Mouse (Mus musculus): ENCODE results near the gene Plxdc1.

The Plxdc1 gene

DNA sequence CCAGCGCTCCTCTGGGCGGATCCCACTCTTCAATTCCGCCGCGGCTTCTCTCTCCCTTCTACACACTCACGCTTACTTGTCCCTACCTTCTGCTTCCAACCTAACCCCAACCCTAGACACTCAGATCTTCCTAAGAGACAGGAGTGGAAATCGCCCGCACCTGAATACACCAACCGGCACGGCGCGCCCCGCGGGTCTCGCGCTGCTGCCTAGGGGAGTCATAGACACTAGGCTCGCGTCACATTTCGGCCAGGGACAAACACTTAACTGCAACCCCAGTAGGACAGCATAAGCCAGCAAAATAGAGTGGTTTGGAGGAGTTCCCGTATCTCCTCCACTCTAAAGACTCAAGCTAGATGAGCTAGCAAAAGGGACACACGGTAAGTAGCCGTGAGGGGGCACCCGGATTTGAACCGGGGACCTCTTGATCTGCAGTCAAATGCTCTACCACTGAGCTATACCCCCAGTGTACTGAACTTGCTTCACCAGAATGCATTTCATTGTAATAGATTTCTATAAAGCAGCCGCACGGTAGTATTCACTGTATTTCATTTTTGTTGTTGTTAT lies 2.4 kb upstream of the Plxdc1 start:
- DNase-seq (ENCODE audit: extremely low spot score, low read depth, low spot score), result peak; percentile 93

DNA sequence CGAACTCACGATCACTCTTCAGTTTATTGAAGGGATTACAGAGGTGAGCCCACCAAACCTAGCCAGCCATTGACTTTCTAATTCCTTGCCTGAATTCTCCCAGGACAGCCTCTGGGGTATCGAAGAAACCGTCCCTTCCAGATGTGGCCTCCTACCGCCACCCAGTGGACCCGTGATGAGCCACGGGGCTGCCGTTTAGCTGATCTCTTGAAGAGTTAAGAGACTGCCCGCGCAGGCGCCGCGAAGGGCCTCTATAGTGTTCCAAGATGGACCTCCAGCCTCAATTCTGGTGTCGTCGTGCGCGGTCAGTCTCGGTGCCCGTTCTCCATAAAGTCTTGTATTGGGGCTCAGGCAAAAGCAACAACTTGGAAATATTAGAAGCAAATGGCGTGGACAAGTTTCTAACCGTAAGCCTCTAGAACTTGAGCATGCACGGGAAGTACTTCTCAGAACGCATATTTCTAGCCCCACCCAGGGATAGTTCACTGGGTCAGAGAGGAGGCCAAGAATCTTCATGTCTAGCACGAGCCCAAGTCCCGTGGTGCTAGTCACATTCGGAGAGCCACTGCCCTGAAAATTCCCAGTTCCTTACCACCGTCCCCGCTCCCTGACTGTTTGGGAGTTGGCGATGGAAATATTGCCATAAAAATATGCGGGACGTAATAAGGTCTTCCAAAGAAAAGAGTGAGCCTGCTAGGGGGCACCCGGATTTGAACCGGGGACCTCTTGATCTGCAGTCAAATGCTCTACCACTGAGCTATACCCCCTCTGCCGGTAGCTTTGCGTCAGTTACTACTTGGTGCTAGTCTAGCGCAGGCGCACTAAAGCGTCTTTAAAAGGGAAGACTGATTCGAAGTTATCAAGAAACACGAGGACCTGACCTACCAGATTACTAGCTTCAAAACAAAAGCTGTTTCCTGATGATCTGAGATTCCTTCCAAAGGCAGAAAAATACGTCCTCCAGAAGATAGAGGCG lies 1.6 kb upstream of the Plxdc1 start:
- DNase-seq (ENCODE audit: extremely low spot score, low read depth, low spot score), result peak; percentile 92

DNA sequence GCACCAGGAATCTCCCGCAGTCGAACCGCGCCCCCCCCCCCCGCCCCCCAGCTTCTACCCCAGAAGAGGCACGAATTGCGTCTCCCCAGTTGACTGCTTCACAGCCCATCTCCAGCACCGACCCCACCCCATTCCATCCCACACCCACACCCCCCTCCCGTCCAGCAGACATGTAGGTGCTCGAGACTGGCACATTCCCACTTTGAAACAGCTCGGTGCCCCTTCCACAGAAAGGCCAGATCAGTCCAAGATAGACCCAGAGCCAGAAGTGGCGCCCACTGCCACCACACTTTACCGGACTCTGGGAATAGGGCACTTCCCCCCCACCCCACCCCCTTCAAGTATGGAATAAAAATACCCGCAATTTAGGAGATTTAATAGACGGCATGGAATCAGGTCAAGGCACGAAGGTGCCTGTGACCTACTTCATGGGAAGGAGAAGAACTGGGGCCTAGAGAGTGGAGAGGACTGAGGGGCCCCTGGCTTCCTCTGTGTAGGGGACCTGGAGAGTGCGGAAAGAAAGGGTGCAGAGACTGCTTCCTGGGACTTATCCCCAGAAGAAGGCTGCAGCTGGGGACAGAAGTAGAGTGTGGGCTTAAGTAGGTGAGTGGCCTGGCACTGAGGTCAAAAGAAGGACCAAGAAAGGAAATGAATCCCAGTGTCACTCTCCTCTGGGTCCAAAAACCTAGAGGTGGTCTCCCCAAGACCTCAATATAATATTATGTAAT lies 658 bp upstream of the Plxdc1 start:
- no peak for DNase-seq (ENCODE audit: extremely low spot score, low read depth, low spot score)

DNA sequence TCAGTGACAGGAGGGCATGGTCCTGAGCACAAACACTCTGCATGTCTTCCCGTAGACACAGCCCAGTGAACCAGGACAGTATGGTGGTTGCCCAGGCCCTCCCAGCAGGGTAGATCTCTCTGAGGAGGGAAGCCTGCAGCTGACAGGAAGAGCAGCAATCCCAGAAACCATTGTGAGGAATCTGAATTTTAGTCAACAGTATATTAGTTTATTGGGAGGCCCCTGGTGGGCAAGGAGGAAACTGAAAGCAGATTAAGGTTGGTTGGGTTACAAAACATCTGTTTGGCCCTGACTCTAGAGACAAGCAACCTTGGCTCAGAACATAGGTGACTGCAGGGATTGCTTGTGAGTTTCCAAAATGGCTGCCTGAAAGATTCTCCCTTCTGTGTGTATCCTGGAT lies 2.3 kb downstream of the Plxdc1 start:
- no peak for DNase-seq (ENCODE audit: extremely low spot score, low read depth, low spot score)

DNA sequence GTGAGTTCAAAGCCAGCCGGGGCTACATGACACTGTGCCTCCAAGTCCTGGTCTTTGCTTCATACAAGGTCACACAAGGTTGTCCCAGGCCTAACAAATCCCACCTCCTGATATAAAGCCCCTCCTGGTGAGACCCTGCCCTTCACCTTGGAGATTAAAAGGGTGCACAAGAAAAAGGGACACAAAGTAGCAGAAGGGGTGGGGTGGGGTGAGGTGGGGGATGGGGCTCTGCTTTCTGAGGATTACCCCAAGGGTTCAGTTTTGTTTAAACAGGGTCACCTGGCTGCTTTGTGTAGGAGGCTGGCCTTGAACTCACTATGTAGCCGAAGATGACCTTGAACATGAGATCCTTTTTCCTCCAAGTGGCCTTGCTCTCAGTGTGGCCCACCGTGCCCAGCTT lies 2.7 kb downstream of the Plxdc1 start:
- DNase-seq (ENCODE audit: extremely low spot score, low read depth, low spot score), result no peak

DNA sequence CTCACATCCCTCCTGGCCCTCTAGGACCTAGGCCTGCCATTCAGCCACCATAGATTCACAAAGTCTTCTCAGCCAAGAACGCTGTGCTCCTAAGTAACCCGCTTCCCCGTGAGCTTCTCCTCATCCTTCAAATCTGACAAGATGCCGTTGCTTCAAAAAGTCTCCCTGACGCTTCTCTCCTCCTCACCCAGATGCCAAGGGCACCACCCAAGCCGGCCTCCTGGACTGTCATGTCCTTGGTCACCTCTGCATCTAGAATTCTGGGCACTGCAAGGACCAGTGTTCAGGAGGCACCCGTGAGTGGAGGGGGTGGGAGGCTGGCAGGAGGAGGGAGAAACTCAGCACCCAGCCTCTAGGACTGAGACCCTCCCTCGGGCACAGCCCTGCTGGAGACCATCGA lies 3.5 kb downstream of the Plxdc1 start:
- no peak for DNase-seq (ENCODE audit: extremely low spot score, low read depth, low spot score)

DNA sequence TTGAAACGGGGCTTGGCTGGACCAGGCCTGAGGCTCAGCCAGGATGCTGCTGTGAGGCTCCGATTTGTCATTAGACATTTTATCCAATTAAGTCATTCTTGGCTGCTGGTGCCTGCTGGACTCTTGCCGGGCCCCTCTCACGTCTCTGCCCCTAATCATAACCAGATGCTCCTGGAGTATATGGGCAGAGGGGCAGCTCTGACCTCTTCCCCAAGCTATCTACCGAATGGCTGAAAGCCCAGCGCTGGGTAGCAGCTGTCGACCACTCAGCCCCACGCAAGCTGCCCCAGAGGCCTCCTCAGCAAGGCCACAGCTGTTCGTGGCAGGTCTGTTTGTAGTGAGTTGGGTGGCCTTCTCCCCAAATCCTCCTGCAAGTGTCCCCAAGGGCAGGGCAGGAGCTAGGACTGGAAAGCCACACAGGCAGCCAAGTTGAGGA lies 5.7 kb downstream of the Plxdc1 start:
- DNase-seq (ENCODE audit: extremely low spot score, low read depth, low spot score), result peak; percentile 33

DNA sequence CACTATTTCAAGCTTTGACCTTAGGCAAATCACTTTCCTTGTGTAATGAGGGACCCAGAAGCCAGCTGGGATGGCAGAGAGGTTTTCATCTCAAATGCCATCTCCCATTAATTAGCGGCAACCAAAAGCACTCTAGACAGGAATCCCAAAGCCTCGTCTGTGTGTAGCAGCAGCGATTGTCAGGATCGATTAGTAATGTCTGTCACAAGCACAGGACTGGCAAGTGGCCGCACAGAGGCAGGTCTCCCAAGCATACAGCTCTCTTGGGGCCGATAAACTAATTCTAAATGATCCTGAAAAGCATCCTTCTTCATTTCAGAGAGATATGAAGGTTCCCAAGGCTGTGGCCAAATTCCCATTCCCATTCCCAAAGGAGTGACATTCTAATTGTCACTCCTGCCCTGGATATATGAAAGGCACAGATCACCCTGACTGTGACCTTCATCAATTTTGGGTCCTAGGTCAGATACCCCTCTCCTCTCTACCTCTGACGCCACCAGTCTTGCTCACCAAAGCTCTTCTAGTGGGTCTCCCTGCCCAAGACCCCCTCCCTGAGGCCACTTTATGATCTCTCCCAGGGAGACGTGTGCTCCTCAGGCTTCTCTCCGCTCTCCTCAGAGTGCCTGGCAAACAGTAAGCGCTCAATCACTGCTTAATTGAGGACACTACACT lies 6.3 kb downstream of the Plxdc1 start:
- DNase-seq (ENCODE audit: extremely low spot score, low read depth, low spot score), result no peak

DNA sequence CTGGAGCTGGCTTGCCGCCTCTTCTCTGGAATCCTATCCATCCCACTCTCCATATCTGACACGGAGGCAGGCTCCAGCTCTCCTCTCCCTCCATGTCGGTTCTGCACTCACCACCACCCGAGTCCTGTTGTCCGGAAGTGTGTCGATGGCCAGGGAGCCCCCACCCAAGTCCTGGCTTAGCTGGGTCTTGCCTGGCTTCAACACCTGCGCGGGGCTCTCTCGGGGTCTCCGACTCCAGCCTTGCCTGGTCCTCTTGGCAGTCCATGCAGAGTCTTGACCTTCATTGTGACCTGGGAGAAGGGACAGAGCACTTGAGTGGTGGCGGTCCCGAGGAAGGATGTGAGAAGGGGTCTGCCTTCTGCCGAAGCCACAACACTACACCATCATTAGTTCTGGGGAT lies 7.9 kb downstream of the Plxdc1 start:
- DNase-seq (ENCODE audit: extremely low spot score, low read depth, low spot score), result no peak

DNA sequence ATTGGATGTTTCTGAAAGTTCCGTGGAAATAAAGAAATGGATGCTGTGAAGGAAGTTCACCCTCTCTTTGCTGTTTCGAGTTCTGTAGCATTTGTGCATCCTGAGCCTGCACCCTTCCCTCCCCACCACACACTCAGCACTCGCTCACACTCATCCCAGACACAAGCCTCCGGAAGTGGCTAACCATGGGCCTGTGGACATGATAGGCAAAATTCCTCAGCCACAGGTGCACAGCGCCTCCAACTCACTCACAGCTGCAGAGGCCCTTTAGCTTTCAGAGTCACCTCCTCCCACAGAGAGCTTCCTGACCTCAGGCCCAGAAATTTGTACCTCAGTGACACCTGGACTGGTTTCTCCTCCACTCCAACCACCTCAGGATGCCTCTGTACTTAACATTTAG lies 8.4 kb downstream of the Plxdc1 start:
- DNase-seq (ENCODE audit: extremely low spot score, low read depth, low spot score), result no peak

DNA sequence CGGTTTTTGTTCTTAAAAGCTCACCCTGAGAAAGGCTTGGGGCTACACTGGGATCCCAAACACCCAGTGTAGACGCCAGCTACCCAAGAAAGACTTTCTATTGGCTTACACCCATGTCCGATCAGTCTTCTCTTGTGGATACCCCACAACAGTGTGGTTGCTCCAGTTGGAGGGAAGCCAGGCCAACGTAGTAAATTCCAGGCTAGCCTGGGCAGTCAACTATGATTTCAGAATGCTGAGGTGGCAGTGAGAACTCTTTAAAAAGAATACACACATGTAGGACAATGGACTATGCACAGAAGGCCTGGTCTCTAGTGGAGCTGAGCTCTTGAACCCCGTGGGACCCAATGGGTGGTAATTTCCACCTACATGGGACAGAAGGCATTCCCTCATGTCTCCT lies 11.5 kb downstream of the Plxdc1 start:
- no peak for DNase-seq (ENCODE audit: extremely low spot score, low read depth, low spot score)

DNA sequence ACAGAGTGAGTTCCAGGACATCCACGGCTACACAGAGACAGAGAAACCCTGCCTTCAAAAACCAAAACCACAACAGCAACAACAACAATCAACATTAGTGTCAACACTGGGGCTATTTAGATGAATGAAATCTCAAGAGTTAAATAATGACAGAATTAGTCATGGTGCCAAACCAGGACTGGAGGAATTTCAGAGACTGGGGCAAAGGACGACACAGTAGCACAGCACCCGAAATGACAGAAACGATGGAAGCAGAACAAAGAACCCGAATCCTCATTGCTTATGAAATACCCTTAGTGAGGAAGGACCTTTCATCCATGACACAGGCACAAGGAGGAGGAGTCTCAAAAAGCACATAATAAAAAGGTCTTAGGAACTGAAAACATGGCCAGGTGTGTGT lies 12.1 kb downstream of the Plxdc1 start:
- no peak for DNase-seq (ENCODE audit: extremely low spot score, low read depth, low spot score)

DNA sequence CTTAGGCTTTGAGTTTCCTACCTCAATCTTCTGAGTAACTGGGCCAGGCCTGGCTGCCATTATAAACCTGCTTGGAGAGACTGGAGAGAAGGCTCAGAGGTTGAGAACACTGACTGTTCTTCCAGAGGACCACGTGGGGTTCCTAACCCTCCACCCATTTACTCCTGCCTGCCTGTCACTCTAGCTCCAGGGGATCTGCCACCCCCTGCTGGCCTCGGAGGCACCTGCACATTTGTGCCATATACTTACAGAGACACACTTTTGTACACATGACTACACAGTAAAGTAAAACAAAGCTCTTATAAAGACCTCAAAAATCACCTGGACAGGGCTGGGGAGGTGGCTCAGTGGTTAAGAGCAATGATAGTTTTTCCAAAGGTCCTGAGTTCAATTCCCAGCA lies 13.8 kb downstream of the Plxdc1 start:
- no peak for DNase-seq (ENCODE audit: extremely low spot score, low read depth, low spot score)

DNA sequence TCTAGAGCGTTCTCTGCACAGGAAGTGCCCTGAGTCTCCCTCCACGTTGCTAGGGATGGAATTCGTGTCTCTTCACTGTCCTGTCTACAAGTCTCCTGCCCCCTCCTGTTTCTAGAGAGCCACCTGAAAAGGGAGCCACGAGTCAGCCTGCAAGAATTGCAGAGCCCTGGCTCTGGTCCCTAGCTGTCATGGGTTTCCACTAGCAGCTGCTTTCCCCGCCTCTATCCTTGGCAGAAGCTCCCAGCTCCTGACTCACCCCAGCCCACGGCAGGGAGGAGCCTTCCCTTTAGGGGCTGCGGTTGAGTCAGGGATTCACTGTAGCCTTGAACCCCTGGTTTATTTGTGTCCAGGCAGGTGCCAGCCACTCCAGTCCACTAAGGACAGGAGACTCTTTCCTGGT lies 15.0 kb downstream of the Plxdc1 start:
- no peak for DNase-seq (ENCODE audit: extremely low spot score, low read depth, low spot score)

DNA sequence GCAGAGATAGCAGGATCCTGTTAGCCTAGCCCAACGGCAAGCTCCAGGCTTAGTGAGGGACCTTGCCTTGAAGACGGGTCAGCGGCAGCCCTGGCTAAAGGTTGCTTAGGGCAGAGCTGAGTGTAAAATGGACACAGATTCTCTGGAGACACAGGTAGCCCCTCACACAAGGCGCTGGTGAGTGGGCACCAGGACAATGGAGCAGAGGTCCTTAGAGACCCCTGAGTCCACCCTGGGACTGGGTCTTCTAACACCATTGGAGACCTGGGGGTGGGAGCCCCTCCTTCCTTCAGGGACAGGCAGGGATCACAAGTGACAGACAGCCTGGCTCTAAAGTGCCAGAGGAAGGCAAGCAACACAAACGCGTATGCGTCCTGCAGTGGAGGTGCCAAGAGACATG lies 15.5 kb downstream of the Plxdc1 start:
- DNase-seq (ENCODE audit: extremely low spot score, low read depth, low spot score), result no peak

DNA sequence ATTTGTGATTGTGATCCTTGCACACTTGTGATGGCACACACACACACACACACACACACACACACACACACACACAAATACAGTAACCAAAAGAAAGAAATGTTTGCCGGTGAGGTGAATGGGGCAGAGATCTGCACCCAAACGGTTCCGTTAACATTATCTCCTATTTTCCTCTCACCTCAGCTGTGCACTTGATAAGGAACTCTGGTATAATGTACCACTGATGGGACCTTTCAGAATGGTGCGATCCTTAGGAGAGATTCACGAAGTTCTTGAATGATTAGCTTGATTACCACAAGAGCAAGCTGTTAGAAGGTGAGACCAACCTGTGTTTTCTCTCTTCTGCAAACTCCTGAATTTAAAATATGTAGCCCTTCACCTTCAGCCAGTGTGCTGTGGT lies 17.9 kb downstream of the Plxdc1 start:
- DNase-seq (ENCODE audit: extremely low spot score, low read depth, low spot score), result no peak

DNA sequence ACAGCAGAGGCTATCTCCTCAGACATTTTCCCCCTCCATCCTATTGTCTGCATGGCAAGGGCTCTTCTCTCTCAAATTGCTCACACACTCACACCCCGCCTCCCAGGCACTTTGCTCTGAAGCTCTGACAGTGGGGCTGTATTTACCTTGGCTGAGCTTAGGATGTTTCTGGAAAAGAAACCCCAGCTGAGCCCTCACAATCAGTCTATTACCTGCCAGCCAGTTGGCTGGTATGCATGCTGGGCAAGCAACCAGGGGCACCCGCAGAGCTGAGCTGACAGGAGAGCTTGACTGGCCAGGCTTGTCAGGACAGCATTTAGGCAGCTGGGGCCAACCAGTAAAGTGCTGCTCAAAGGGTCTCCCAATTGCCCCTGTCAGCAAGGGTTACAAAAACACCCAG lies 19.1 kb downstream of the Plxdc1 start:
- DNase-seq (ENCODE audit: extremely low spot score, low read depth, low spot score), result no peak

DNA sequence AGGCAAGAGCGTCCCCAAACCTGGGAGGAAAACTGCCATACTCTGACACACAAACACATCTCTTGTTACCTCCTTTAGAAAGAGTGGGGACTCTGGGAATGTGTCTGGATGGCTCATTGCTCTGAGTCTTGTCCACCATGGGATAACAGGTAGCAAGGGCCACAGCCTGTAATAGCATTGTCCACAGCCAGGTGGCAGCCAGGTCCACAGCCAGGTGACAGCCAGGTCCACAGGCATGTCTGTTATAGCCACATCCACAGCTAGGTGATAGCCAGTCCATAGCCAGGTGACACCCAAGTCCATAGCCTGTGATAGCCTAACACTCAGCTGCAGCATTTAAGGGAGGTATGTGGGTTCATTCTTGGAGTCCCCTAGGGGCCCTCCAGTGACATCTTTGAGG lies 25.3 kb downstream of the Plxdc1 start:
- DNase-seq (ENCODE audit: extremely low spot score, low read depth, low spot score), result no peak

DNA sequence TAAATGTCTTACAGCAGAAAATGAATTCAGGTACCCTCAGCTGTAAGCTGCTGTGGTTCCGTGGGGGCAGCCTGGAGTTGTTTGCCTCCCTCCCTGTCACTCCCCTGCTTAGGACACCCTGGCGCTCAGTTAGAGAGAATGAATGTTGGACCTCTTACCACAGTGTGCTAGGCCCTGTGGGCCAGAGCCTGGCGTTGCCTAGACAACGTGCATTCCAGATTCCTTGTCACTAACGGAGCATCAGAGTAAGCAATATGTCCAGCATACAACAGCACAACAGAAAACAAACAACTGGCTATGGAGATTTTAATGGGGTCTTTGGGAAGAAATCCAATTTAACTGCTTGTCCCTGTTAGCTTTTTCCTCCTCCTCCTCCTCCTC lies 27.0 kb downstream of the Plxdc1 start:
- DNase-seq (ENCODE audit: extremely low spot score, low read depth, low spot score), result no peak

DNA sequence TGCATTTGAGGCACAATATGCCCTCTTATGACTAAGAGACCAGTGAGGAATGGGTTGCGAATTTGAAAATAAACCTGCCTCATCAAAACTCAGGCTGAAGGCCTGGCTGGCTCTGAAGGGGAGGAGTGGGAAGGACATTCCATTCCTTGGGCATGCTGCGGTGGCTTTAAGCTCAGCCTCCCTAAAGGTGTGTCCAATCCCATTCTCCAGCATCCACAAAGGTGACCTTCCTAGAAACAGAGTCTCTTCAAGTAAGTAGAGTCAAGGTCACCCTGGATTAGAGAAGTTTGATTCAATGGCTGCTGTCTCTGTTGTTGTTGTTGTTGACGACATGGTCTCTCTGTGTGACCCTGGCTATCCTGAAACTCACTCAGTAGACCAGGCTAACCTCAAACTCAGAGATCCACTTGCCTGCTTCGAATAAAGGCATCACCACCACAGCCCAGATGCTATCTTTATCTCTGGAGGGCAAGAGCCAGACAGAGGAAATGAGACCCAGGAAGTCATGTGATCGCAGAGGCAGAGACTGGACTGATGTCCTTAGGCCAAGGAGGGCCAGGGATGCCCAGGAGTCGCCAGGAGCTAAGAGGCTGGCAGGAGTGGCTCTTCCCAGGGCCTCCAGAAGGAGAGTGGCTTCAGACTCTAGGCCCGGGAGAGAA lies 27.5 kb downstream of the Plxdc1 start:
- no peak for DNase-seq (ENCODE audit: extremely low spot score, low read depth, low spot score)

Measured in hindlimb bud, embryonic 11.5 days (tissue).